Mouse (Mus musculus) embryonic facial prominence, embryonic 11.5 days (tissue): ENCODE results near the gene Hsf5. TPM values are rescaled to one million over a fixed set of nuclear protein-coding genes. Genes with fewer than 3 reads are reported as not detected.

ENCODE experiments used
- ATAC-seq: fragments of 200-750 bp; cut with Nextera tagmentation; replicated peaks from 2 replicates; pipeline ENCODE4 v1.8.0; 2017; ENCODE audit warnings: low read depth; ENCODE audit not compliant: insufficient number of reproducible peaks, low FRiP score, low TSS enrichment
- DNase-seq: peaks from one replicate; pipeline ENCODE4 v3.0.0-alpha.2; 2015; ENCODE audit warnings: low spot score
- H3K27ac ChIP-seq: fragments of 300-500 bp; sonication (generic); replicated peaks from 2 replicates; pipeline ENCODE4 v1.5.1; 2014; ENCODE audit warnings: mild to moderate bottlenecking, low read depth, low read length, control low read depth
- H3K27me3 ChIP-seq: fragments of 300-500 bp; sonication (generic); 2 replicates; pipeline ENCODE4 v1.6.1; 2014; ENCODE audit warnings: mild to moderate bottlenecking, low read length, moderate library complexity, mixed read lengths; ENCODE audit not compliant: control insufficient read depth, insufficient read depth
- H3K36me3 ChIP-seq: fragments of 300-500 bp; sonication (generic); replicated peaks from 2 replicates; pipeline ENCODE4 v1.6.1; 2014; ENCODE audit warnings: low read depth, mild to moderate bottlenecking, low read length, moderate library complexity, mixed read lengths; ENCODE audit not compliant: control insufficient read depth, insufficient read depth
- H3K4me1 ChIP-seq: fragments of 300-500 bp; sonication (generic); 2 replicates; pipeline ENCODE4 v1.6.1; 2014; ENCODE audit warnings: low read length, mixed read lengths; ENCODE audit not compliant: control insufficient read depth, insufficient read depth
- H3K4me2 ChIP-seq: fragments of 300-500 bp; sonication (generic); 2 replicates; pipeline ENCODE4 v1.6.1; 2014; ENCODE audit warnings: low read depth, mild to moderate bottlenecking, control low read depth, low read length, moderate library complexity
- H3K4me3 ChIP-seq: fragments of 300-500 bp; sonication (generic); 2 replicates; pipeline ENCODE4 v1.5.1; 2014; ENCODE audit warnings: low read depth, low read length, control low read depth
- H3K9ac ChIP-seq: fragments of 300-500 bp; sonication (generic); replicated peaks from 2 replicates; pipeline ENCODE4 v1.6.1; 2014; ENCODE audit warnings: mild to moderate bottlenecking, control low read depth, low read length
- H3K9me3 ChIP-seq: fragments of 300-500 bp; sonication (generic); replicated peaks from 2 replicates; pipeline ENCODE4 v1.6.1; 2016; ENCODE audit warnings: mild to moderate bottlenecking, low read length, inconsistent platforms, mixed read lengths; ENCODE audit not compliant: control insufficient read depth
- WGBS: fragments of 180-500 bp; shearing (Covaris S2); extraction: QIAGEN DNeasy Blood & Tissue Kit; methylation state at CpG from one replicate; pipeline ENCODE4 v1.1.7; 2014; 5-methylcytosine and 5-hydroxymethylcytosine counted together
- polyA plus RNA-seq: library from polyadenylated mRNA; unstranded; fragments of >200 nt; fragmentation: Nextera tagmentation; extraction: Ambion mirVana; gene quantifications from 2 replicates; pipeline ENCODE4 v1.2.1, GENCODE M21; 2014

The Hsf5 gene
- polyA plus RNA-seq, 1 experiment from 2014 or later: 0.32 TPM

DNA sequence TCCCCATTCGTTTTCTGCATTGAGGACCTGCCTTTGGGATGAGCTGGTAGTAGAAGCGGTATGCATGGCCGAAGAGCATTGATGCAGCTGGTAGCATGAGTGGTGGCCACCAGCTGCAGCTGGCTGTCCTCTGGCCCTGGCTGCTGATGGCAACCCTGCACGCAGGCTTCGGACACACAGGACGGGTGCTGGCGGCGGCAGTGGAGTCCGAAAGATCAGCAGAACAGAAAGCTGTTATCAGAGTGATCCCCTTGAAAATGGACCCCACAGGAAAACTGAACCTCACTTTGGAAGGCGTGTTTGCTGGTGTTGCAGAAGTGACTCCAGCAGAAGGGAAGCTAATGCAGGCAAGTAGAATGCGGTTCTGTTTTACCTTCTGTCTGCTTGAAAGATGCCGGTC, 47.6 kb downstream of the Hsf5 start:
- H3K4me3 ChIP-seq: peak overlapping the region; percentile 4; the same call in 1 of the 2 replicates

GRCm38 (mm10) chr11:87665224-87665623, 48.3 kb downstream of the Hsf5 start:
- WGBS: 73% methylated on average over 6 of the region's 6 CpGs
- no peak overlapping the region for H3K27ac ChIP-seq
- H3K4me1 ChIP-seq: no peaks in the 10 kb centered on the region
- no peaks in the 10 kb centered on the region for H3K36me3 ChIP-seq
- H3K9ac ChIP-seq: no peak overlapping the region
- no peaks in the 10 kb centered on the region for H3K9me3 ChIP-seq
- DNase-seq (no peak), ATAC-seq (no peak)
- no peaks in the 10 kb centered on the region; the same call in 1 of the 2 replicates for H3K27me3 ChIP-seq
- H3K4me3 ChIP-seq: no peak overlapping the region
- H3K4me2 ChIP-seq: no peak overlapping the region

More for the DNA sequence above, 47.6 kb downstream of the Hsf5 start:
- WGBS: 80% methylated on average over 12 of the region's 12 CpGs
- no peaks in the 10 kb centered on the region for H3K36me3 ChIP-seq
- no peak overlapping the region for H3K27ac ChIP-seq
- DNase-seq (no peak), ATAC-seq (no peak)
- H3K27me3 ChIP-seq: no peaks in the 10 kb centered on the region; the same call in 1 of the 2 replicates
- no peak overlapping the region for H3K9ac ChIP-seq
- H3K9me3 ChIP-seq: no peaks in the 10 kb centered on the region
- no peaks in the 10 kb centered on the region for H3K4me1 ChIP-seq
- no peak overlapping the region; the same call in 1 of the 2 replicates for H3K4me2 ChIP-seq

DNA sequence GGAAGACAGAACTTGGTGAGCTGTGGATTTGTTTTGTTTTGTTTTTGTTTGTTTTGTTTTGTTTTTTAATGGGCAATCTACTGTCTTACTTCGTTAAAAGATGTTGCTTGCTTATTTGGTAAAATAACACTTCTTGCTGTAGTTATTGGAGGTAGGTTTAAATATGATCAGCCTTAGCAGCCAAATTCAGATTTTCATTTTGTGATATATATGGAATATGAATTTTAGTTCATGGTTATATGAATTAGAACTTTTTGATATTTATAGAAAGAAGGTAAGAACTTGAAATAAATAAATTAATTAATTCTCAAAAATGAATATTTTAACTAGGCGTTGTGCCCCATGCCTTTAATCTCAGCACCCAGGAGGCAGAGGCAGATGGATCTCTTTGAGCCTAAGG, 48.7 kb downstream of the Hsf5 start:
- no peak overlapping the region for H3K4me2 ChIP-seq

GRCm38 (mm10) chr11:87666256-87667035, 49.5 kb downstream of the Hsf5 start:
- ATAC-seq: no peak
- no peak overlapping the region for H3K4me2 ChIP-seq

More for the DNA sequence above, 48.7 kb downstream of the Hsf5 start:
- Histone ChIP-seq H3K9me3 (no peaks in the 10 kb centered on the region), H3K4me3 (no peak overlapping the region), H3K9ac (no peak overlapping the region), H3K27me3 (no peaks in the 10 kb centered on the region; the same call in 1 of the 2 replicates), H3K27ac (no peak overlapping the region), H3K4me1 (no peaks in the 10 kb centered on the region), H3K36me3 (no peaks in the 10 kb centered on the region)
- ATAC-seq (no peak), DNase-seq (no peak)
- 87% methylated on average over 2 of the region's 2 CpGs for WGBS

DNA sequence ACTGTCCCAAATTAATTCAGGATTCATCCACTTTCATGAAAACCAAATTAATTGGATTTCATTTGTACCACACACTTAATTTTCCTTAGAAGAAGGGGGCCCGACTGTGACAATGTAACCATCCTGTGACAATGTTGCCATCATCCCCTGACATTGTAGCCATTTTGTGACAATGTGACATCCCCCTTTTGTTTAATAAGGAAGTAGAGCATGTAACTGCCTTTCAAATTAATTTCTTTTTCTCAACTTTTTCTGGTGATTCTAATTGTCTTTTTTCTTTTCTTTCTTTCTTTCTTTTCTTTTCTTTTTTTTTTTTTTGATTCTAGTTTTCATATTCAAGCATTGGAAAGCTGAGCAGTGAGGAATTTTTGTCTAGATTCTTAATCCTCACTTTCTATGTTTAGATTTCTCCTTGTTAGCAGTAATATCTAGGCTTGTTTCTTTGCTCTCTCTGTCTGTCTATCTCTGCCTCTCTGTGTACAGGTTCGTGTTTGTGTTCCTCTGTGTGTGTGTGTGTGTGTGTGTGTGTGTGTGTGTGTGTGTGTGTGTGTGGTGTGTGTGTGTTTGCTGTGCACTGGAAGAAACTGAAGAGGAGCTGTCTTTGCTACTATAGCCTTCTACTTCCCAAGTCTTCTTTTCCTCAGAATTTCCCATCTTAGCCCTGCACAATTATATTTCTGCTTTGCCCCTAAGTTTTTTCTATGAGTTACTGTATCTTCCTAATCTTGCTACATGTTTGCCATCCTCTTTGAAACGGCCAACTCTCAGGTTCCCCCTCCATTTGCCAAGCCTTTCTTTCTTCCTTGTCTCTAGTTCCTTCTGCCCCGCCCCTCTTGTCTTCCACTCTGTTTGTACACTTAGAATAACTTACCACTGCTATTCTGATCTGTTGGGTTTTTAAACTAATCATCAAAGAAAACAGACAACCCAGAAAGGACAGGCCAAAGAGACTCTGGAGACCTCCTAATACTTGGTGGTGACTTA, 50.4 kb downstream of the Hsf5 start:
- WGBS: 67% methylated on average over 4 of the region's 4 CpGs
- H3K9me3 ChIP-seq: no peaks in the 10 kb centered on the region
- no peaks in the 10 kb centered on the region; the same call in 1 of the 2 replicates for H3K27me3 ChIP-seq
- DNase-seq (no peak), ATAC-seq (no peak)
- H3K4me2 ChIP-seq: no peak overlapping the region
- no peak overlapping the region for H3K27ac ChIP-seq
- H3K9ac ChIP-seq: no peak overlapping the region
- no peak overlapping the region for H3K4me3 ChIP-seq
- H3K4me1 ChIP-seq: no peaks in the 10 kb centered on the region
- H3K36me3 ChIP-seq: no peaks in the 10 kb centered on the region

More at GRCm38 (mm10) chr11:87666256-87667035, 49.5 kb downstream of the Hsf5 start:
- Histone ChIP-seq H3K9ac (no peak overlapping the region), H3K27ac (no peak overlapping the region), H3K4me3 (no peak overlapping the region), H3K27me3 (no peaks in the 10 kb centered on the region; the same call in 1 of the 2 replicates), H3K36me3 (no peaks in the 10 kb centered on the region), H3K4me1 (no peaks in the 10 kb centered on the region), H3K9me3 (no peaks in the 10 kb centered on the region)
- DNase-seq: no peak
- WGBS: 74% methylated on average over 12 of the region's 12 CpGs

- WGBS: 92% methylated on average over 1 of the region's 1 CpGs
- Histone ChIP-seq H3K9ac (no peak overlapping the region), H3K4me1 (no peaks in the 10 kb centered on the region), H3K4me3 (no peak overlapping the region), H3K27me3 (no peaks in the 10 kb centered on the region), H3K27ac (no peak overlapping the region), H3K4me2 (no peak overlapping the region), H3K9me3 (no peaks in the 10 kb centered on the region), H3K36me3 (no peaks in the 10 kb centered on the region)
- no peak for ATAC-seq
- no peak for DNase-seq
Observed at GRCm38 (mm10) chr11:87673282-87673681, 56.3 kb downstream of the Hsf5 start.

DNA sequence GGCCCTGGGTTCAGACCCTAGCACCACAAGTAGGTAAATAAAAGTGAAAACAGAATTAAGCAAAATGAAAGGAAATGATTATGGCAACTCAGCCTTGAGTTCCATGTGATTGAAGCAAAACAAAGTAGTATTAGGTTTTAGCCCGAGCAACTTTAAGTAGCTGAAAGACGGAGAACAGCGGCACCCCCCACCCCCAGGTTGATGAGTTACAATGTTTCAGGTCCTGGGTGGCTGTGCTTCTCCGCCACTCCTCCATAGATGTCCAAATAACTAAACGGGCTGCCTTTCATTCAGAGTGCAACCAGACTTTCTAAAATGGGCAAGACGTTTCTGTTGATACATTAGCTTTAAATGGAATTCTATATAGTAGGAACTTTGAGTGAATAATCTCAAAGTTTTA, 58.6 kb downstream of the Hsf5 start:
- H3K27ac ChIP-seq: no peak overlapping the region
- H3K9ac ChIP-seq: no peak overlapping the region
- no peak overlapping the region for H3K4me3 ChIP-seq
- ATAC-seq (no peak), DNase-seq (no peak)
- no peaks in the 10 kb centered on the region for H3K27me3 ChIP-seq
- no peak overlapping the region for H3K4me2 ChIP-seq
- no peaks in the 10 kb centered on the region for H3K9me3 ChIP-seq
- 81% methylated on average over 6 of the region's 6 CpGs for WGBS
- H3K36me3 ChIP-seq: no peaks in the 10 kb centered on the region
- H3K4me1 ChIP-seq: no peaks in the 10 kb centered on the region
